Mouse (Mus musculus) spleen, postnatal 10 days (tissue): ENCODE measurements around the gene Olfr1154.

ENCODE experiments used
- DNase-seq, 2 experiments: peaks; one replicate each; pipeline ENCODE4 v3.0.0; 2021 to 2022; ENCODE audit warnings: low spot score in 2 of 2

Olfr1154 gene

GRCm38 (mm10) chr2:87905066-87905465 lies at the start of gene Olfr1154:
Gene Olfr1154, minus strand, starts transcription at chr2:87905166.
- no peak for DNase-seq

GRCm38 (mm10) chr2:87953000-87953399 lies 48.0 kb upstream of the Olfr1154 start, which contains the start of gene Olfr1156:
Gene Olfr1156, minus strand, starts transcription at chr2:87953100.
- DNase-seq = no peak

- no peak for DNase-seq
Measured at GRCm38 (mm10) chr2:87945037-87945436, 40.1 kb upstream of the Olfr1154 start, which contains the start of gene Olfr1155. Gene Olfr1155, minus strand, starts transcription at chr2:87945137.

- no peak for DNase-seq
Measured at GRCm38 (mm10) chr2:87894662-87895061, 10.3 kb downstream of the Olfr1154 start, which contains the start of gene Olfr1153. Gene Olfr1153, plus strand, starts transcription at chr2:87894962.

- no peak for DNase-seq
Measured at GRCm38 (mm10) chr2:87866192-87866591, 38.8 kb downstream of the Olfr1154 start, which contains the start of gene Olfr1152. Gene Olfr1152, plus strand, starts transcription at chr2:87866492.

- no peak for DNase-seq
Measured at GRCm38 (mm10) chr2:87855562-87855961, 49.4 kb downstream of the Olfr1154 start, which contains the start of gene Olfr1151. Gene Olfr1151, plus strand, starts transcription at chr2:87855862.
